Mouse (Mus musculus) spleen, postnatal 14 days (tissue): Measurements from ENCODE around the gene Notch3.

ENCODE experiments used
- DNase-seq, 2 experiments: peaks; one replicate each; pipeline ENCODE4 v3.0.0; 2021 to 2022; ENCODE audit warnings: low spot score in 2 of 2

Notch3 gene

GRCm38 (mm10) chr17:32165803-32166595, 653 bp downstream of the Notch3 start:
- DNase-seq: no peak

- DNase-seq: no peak
These were observed 1.3 kb downstream of the Notch3 start for GRCm38 (mm10) chr17:32165266-32165802.

- no peak for DNase-seq
These were observed 1.9 kb downstream of the Notch3 start for GRCm38 (mm10) chr17:32164780-32165179.

GRCm38 (mm10) chr17:32163910-32164650, 2.6 kb downstream of the Notch3 start:
- peak in 1 of 2 experiments; percentile 37 for DNase-seq

GRCm38 (mm10) chr17:32162112-32162850, 4.4 kb downstream of the Notch3 start:
- DNase-seq: peak in 1 of 2 experiments; percentile 47

GRCm38 (mm10) chr17:32160882-32161281, 5.8 kb downstream of the Notch3 start:
- DNase-seq: no peak

GRCm38 (mm10) chr17:32158841-32159240, 7.8 kb downstream of the Notch3 start:
- DNase-seq: no peak

GRCm38 (mm10) chr17:32146718-32147117, 19.9 kb downstream of the Notch3 start:
- no peak for DNase-seq

- peak; percentile 65 to 80 for DNase-seq
These were observed 23.5 kb downstream of the Notch3 start for GRCm38 (mm10) chr17:32142907-32143854.

- no peak for DNase-seq
These were observed 24.4 kb downstream of the Notch3 start for GRCm38 (mm10) chr17:32142234-32142633.

- no peak for DNase-seq
These were observed 33.3 kb downstream of the Notch3 start for GRCm38 (mm10) chr17:32133375-32133774.

- DNase-seq: no peak
These were observed 34.6 kb downstream of the Notch3 start for GRCm38 (mm10) chr17:32132087-32132486.

GRCm38 (mm10) chr17:32130506-32130905, 36.1 kb downstream of the Notch3 start:
- no peak for DNase-seq

- DNase-seq: no peak
These were observed 39.5 kb downstream of the Notch3 start for GRCm38 (mm10) chr17:32127195-32127594.

GRCm38 (mm10) chr17:32125407-32125806, 41.2 kb downstream of the Notch3 start:
- DNase-seq: no peak

- DNase-seq: no peak
These were observed 43.1 kb downstream of the Notch3 start for GRCm38 (mm10) chr17:32123545-32123944.

- no peak for DNase-seq
These were observed 44.1 kb downstream of the Notch3 start for GRCm38 (mm10) chr17:32122587-32122970.

- no peak for DNase-seq
These were observed 44.6 kb downstream of the Notch3 start for GRCm38 (mm10) chr17:32121833-32122586.

- no peak for DNase-seq
These were observed 45.7 kb downstream of the Notch3 start for GRCm38 (mm10) chr17:32120771-32121532.
